Mouse (Mus musculus): Measurements from ENCODE around the gene Snd1.

Gene Snd1

DNA sequence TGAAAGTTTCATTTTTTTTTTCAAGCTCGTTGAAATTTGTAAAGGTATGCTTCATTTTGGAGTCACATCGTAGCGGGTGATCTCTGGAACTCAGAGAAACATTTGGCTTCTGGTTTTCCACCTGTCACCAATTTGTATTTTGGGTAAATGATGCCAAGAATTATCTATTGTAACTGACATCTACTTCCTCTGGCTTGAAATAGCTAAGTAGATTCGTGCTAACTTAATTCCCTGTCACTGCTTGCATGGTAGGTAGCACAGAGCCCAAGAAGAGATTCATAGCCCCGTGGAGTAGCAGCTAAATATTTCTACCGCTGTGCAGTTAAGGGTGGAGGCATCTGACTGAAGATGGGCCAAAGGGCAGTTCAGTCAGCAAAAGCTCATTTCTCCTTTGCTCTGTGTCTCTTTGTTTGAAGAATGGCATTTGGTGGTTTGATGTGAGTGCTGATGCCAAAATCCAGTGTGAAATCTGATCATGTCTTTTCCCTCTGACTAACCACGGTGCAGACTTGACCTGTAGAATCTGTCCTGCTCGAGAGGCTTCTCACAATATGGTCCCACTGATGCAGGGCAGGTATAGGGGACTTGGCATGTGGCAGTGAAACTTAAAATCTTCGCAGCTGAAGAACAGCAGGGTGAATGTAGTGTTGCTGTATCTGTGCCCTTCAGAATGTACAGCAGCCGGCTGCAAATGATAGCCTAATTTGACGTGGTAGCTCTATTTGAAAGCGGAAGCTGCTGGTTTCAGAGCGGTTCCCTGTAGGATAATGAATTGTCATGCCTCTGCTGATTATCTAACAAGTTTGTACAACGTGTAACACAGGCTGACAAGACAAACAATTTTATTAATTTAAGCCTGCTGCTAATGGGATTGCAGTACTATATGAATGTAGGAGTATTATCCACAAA, 101.7 kb downstream of the Snd1 start:
- Histone ChIP-seq H3K4me1 (replicated peaks; ENCODE audit: low read depth, low read length) (no peaks in the 10 kb centered on the region), H3K36me3 (ENCODE audit: insufficient read depth, low read length) (peaks cover 21% of the 10 kb centered on the region), H3K4me3 (replicated peaks; ENCODE audit: low read length) (no peak overlapping the region), H3K9me3 (ENCODE audit: low read length) (no peaks in the 10 kb centered on the region), H3K27me3 (ENCODE audit: insufficient read depth, low read length) (no peaks in the 10 kb centered on the region)
- TF ChIP-seq NANOG (IDR thresholded peaks at IDR 0.05; ENCODE audit: borderline replicate concordance, low read length) (no peak), POU5F1 (IDR thresholded peaks at IDR 0.05; ENCODE audit: borderline replicate concordance, low read length) (no peak), CTCF (conservative IDR thresholded peaks at IDR 0.05; ENCODE audit: low read length) (no peak)

DNA sequence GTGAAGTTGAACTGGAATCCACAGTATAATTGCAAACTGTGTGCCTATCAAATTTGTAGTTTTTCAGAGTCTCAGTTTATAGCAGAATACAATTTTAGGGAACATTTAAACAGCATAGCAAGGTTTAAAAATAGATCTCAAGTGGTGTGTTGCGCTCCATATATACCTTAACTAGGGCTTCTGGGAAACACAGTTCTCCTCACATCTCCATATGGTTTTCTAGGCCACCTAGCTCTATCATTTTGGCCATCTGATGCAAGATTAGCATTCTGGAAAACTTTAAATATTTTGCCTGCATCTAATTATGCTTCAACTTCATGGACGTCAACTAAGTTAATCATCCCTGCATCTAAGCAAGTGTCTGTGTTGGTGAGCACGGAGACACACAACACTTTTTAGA, 107.9 kb downstream of the Snd1 start:
- TF ChIP-seq CTCF (conservative IDR thresholded peaks at IDR 0.05; ENCODE audit: low read length) (no peak), NANOG (IDR thresholded peaks at IDR 0.05; ENCODE audit: borderline replicate concordance, low read length) (no peak), POU5F1 (IDR thresholded peaks at IDR 0.05; ENCODE audit: borderline replicate concordance, low read length) (no peak)
- Histone ChIP-seq H3K4me3 (replicated peaks; ENCODE audit: low read length) (no peak overlapping the region), H3K36me3 (ENCODE audit: insufficient read depth, low read length) (peaks cover 11% of the 10 kb centered on the region; the same call in 1 of the 2 replicates), H3K4me1 (replicated peaks; ENCODE audit: low read depth, low read length) (no peaks in the 10 kb centered on the region), H3K9me3 (ENCODE audit: low read length) (no peaks in the 10 kb centered on the region), H3K27me3 (ENCODE audit: insufficient read depth, low read length) (no peaks in the 10 kb centered on the region)

DNA sequence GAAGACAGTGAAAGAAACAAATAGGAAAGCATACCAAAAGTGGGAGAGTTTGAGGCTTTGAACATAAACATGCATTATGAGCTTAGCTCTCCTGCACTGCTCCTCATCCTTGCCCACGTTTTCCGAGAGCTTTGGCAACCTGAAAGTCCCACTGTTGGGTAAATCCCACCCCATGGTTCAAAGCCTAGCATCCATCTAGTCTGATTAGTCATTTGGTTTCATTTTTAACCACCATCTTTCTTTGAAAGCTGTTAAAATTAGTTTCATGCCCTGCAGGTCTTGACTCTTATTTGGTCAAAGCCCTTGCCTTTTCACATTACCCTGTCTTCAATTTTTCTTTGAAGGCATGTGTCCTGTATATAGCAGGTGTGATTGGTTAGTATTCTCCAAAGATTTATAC, 108.5 kb downstream of the Snd1 start:
- Histone ChIP-seq H3K4me3 (replicated peaks; ENCODE audit: low read length) (no peak overlapping the region), H3K27me3 (ENCODE audit: insufficient read depth, low read length) (no peaks in the 10 kb centered on the region), H3K4me1 (replicated peaks; ENCODE audit: low read depth, low read length) (no peaks in the 10 kb centered on the region), H3K9me3 (ENCODE audit: low read length) (no peaks in the 10 kb centered on the region), H3K36me3 (ENCODE audit: insufficient read depth, low read length) (peaks cover 8% of the 10 kb centered on the region; the same call in 1 of the 2 replicates)
- TF ChIP-seq CTCF (conservative IDR thresholded peaks at IDR 0.05; ENCODE audit: low read length) (no peak), NANOG (IDR thresholded peaks at IDR 0.05; ENCODE audit: borderline replicate concordance, low read length) (no peak), POU5F1 (IDR thresholded peaks at IDR 0.05; ENCODE audit: borderline replicate concordance, low read length) (no peak)

DNA sequence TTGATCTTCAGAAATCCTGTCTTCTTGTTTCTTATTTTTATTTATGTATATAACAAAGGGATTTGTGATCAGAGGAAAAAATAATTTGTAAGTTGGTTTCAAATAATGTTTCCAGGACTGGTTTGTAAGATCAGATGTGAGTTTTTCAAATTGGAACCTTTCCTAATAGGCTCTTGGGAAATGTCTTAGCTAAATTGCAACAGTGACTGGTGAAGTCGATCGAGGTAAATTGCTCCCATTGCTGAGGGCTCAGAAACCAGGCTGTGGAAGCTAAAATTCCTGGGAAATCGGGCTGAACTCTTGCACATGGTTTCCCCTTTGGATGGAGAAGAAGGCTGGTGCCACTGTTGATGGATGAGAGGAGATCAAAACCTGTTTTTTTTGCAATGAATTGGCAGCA, 111.9 kb downstream of the Snd1 start:
- no peaks in the 10 kb centered on the region for H3K9me3 ChIP-seq (ENCODE audit: low read length)
- TF ChIP-seq NANOG (IDR thresholded peaks at IDR 0.05; ENCODE audit: borderline replicate concordance, low read length): no peak
- TF ChIP-seq POU5F1 (IDR thresholded peaks at IDR 0.05; ENCODE audit: borderline replicate concordance, low read length): no peak
- no peak for TF ChIP-seq CTCF (conservative IDR thresholded peaks at IDR 0.05; ENCODE audit: low read length)
- no peaks in the 10 kb centered on the region for H3K4me1 ChIP-seq (replicated peaks; ENCODE audit: low read depth, low read length)
- H3K36me3 ChIP-seq (ENCODE audit: insufficient read depth, low read length): peaks cover 34% of the 10 kb centered on the region
- no peaks in the 10 kb centered on the region for H3K27me3 ChIP-seq (ENCODE audit: insufficient read depth, low read length)
- H3K4me3 ChIP-seq (replicated peaks; ENCODE audit: low read length): no peak overlapping the region

DNA sequence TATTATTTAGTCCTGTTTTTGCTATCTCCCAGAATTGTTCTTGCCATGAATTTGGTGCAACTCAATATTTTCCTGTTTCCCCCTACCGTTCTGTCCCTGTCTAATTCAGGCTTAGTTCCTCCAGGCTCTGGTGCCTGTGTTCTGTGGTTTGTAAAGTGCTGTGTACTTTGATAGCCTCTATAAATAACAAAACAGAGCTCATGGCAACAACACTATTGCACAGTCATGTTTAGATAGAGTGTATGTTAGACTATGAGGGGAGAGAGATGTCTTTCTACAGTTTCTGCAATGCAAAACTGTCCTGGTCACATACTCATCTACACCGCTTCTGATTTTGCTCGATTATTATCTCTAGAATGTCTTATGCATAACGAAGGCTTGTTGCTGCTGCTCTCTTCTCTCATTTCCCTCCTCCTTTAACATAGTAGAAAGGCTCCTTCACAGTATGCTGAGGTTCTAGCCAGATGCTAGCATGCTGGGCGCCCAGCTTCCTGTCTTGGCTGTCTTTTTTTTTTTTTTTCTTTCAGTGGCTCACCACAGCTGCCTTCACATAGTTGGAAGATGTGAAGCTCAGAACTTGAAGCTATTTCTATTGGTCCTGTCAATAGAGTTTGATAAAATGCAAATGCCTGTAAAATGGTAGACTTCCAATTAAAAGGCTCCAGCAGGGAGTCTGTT, 113.7 kb downstream of the Snd1 start:
- no peaks in the 10 kb centered on the region for H3K9me3 ChIP-seq (ENCODE audit: low read length)
- no peak overlapping the region for H3K4me3 ChIP-seq (replicated peaks; ENCODE audit: low read length)
- TF ChIP-seq NANOG (IDR thresholded peaks at IDR 0.05; ENCODE audit: borderline replicate concordance, low read length) (no peak), CTCF (conservative IDR thresholded peaks at IDR 0.05; ENCODE audit: low read length) (no peak), POU5F1 (IDR thresholded peaks at IDR 0.05; ENCODE audit: borderline replicate concordance, low read length) (no peak)
- no peaks in the 10 kb centered on the region for H3K27me3 ChIP-seq (ENCODE audit: insufficient read depth, low read length)
- peaks cover 38% of the 10 kb centered on the region for H3K36me3 ChIP-seq (ENCODE audit: insufficient read depth, low read length)
- H3K4me1 ChIP-seq (replicated peaks; ENCODE audit: low read depth, low read length): no peaks in the 10 kb centered on the region

DNA sequence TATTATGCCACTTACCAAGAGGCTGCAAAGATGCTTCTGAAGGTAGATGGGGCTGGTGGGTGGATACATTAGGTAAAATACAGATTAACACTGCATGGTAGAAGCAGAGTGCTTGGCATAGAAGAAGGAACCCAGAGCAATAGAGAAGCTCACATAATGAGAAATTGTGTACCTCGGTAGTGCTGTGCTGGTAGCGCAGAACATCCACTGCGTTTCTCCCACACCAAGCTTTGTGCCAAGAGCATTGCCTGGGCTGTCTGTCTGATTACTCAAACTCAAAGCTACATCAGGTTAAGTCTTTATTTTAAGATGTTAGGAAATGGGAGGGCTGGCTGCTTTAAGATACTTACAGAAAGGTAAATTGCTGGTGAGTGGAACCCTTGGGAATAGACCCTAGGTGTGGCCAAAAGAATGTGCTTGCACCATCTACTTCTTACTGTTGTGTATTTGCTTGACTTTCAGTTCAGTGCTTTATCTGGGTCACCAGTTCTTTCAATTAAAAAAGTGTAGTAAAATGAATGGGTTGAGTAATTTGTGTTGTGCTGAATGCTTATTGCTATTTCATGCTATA, 117.5 kb downstream of the Snd1 start:
- TF ChIP-seq POU5F1 (IDR thresholded peaks at IDR 0.05; ENCODE audit: borderline replicate concordance, low read length) (no peak), NANOG (IDR thresholded peaks at IDR 0.05; ENCODE audit: borderline replicate concordance, low read length) (no peak), CTCF (conservative IDR thresholded peaks at IDR 0.05; ENCODE audit: low read length) (no peak)
- Histone ChIP-seq H3K36me3 (ENCODE audit: insufficient read depth, low read length) (peaks cover 40% of the 10 kb centered on the region), H3K27me3 (ENCODE audit: insufficient read depth, low read length) (no peaks in the 10 kb centered on the region), H3K4me1 (replicated peaks; ENCODE audit: low read depth, low read length) (peaks cover 15% of the 10 kb centered on the region; the same call in 1 of the 2 replicates), H3K4me3 (replicated peaks; ENCODE audit: low read length) (no peak overlapping the region), H3K9me3 (ENCODE audit: low read length) (no peaks in the 10 kb centered on the region)

DNA sequence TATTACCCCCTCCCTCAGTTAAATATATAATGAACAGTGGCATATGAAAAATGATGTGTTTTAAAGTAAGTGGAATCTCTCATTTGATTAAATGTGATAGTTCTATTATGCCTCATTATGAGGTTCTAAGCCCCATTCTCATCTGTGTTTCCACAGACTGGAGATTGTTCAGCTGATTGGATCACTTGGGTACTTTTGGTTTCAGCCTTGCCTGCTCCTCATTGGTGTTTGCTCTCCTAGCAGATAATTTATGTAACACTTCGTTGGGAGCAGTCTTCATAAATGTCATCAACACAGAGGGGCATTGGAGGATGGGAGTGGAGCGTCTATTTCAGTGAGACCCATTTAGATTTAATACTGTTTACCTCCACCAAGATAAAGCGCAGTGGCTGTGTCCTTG, 118.8 kb downstream of the Snd1 start:
- peaks cover 21% of the 10 kb centered on the region for H3K4me1 ChIP-seq (replicated peaks; ENCODE audit: low read depth, low read length)
- no peaks in the 10 kb centered on the region for H3K9me3 ChIP-seq (ENCODE audit: low read length)
- TF ChIP-seq POU5F1 (IDR thresholded peaks at IDR 0.05; ENCODE audit: borderline replicate concordance, low read length): no peak
- no peak for TF ChIP-seq CTCF (conservative IDR thresholded peaks at IDR 0.05; ENCODE audit: low read length)
- TF ChIP-seq NANOG (IDR thresholded peaks at IDR 0.05; ENCODE audit: borderline replicate concordance, low read length): no peak
- peaks cover 40% of the 10 kb centered on the region for H3K36me3 ChIP-seq (ENCODE audit: insufficient read depth, low read length)
- no peaks in the 10 kb centered on the region for H3K27me3 ChIP-seq (ENCODE audit: insufficient read depth, low read length)
- H3K4me3 ChIP-seq (replicated peaks; ENCODE audit: low read length): no peak overlapping the region

DNA sequence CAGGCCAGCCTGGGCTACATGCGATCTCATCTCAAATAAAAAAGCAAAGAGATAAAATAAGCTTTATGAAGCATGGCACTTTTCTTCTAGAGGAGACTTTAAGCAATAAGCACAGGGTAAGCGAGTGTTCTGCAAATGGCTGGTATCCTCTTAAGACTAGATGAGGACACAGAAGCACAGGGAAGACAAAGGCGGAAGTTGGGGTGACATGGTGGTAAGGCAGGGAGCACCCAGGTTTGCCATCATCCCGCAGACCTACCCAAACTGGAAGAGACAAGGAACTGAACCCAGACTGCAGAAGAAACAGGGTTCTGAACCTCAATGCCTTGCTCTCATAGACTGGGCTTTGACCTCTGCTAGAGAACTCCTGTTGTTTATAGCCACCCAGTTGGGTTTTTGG, 119.8 kb downstream of the Snd1 start:
- Histone ChIP-seq H3K9me3 (ENCODE audit: low read length) (no peaks in the 10 kb centered on the region), H3K36me3 (ENCODE audit: insufficient read depth, low read length) (peaks cover 30% of the 10 kb centered on the region), H3K4me1 (replicated peaks; ENCODE audit: low read depth, low read length) (peaks cover 22% of the 10 kb centered on the region), H3K4me3 (replicated peaks; ENCODE audit: low read length) (no peak overlapping the region), H3K27me3 (ENCODE audit: insufficient read depth, low read length) (no peaks in the 10 kb centered on the region)
- TF ChIP-seq POU5F1 (IDR thresholded peaks at IDR 0.05; ENCODE audit: borderline replicate concordance, low read length): no peak
- no peak for TF ChIP-seq CTCF (conservative IDR thresholded peaks at IDR 0.05; ENCODE audit: low read length)
- TF ChIP-seq NANOG (IDR thresholded peaks at IDR 0.05; ENCODE audit: borderline replicate concordance, low read length): no peak

Measured in E14TG2a.4 (cell line).